Mouse (Mus musculus) neural tube, embryonic 14.5 days (tissue): ENCODE measurements around the gene Foxc1. TPM values are rescaled to one million over a fixed set of nuclear protein-coding genes. Genes with fewer than 3 reads are reported as not detected.

ENCODE experiments used
- ATAC-seq: fragments of 200-750 bp; cut with Nextera tagmentation; 2 replicates; pipeline ENCODE4 v1.8.0; 2017; ENCODE audit warnings: low read depth, mild to moderate bottlenecking, moderate TSS enrichment, moderate library complexity
- H3K27ac ChIP-seq: fragments of 300-500 bp; sonication (generic); 2 replicates; pipeline ENCODE4 v1.5.1; 2014; ENCODE audit warnings: low read depth, mild to moderate bottlenecking, control low read depth, low read length, moderate library complexity, mixed read lengths
- H3K27me3 ChIP-seq: fragments of 300-500 bp; sonication (generic); 2 replicates; pipeline ENCODE4 v1.6.1; 2014; ENCODE audit warnings: low read length; ENCODE audit not compliant: control insufficient read depth, insufficient read depth
- H3K36me3 ChIP-seq: fragments of 300-500 bp; sonication (generic); 2 replicates; pipeline ENCODE4 v1.6.1; 2014; ENCODE audit warnings: low read length, mixed read lengths; ENCODE audit not compliant: control insufficient read depth, insufficient read depth
- H3K4me1 ChIP-seq: fragments of 300-500 bp; sonication (generic); 2 replicates; pipeline ENCODE4 v1.6.1; 2014; ENCODE audit warnings: low read length; ENCODE audit not compliant: control insufficient read depth, insufficient read depth
- H3K4me2 ChIP-seq: fragments of 300-500 bp; sonication (generic); 2 replicates; pipeline ENCODE4 v1.6.1; 2014; ENCODE audit warnings: mild to moderate bottlenecking, low read depth, low read length, control low read depth
- H3K4me3 ChIP-seq: fragments of 300-500 bp; sonication (generic); 2 replicates; pipeline ENCODE4 v1.5.1; 2014; ENCODE audit warnings: low read depth, low read length, control low read depth, mixed read lengths
- H3K9ac ChIP-seq: fragments of 300-500 bp; sonication (generic); replicated peaks from 2 replicates; pipeline ENCODE4 v1.6.1; 2014; ENCODE audit warnings: low read depth, mild to moderate bottlenecking, control low read depth, low read length, mixed read lengths
- H3K9me3 ChIP-seq: fragments of 300-500 bp; sonication (generic); 2 replicates; pipeline ENCODE4 v1.6.1; 2016; ENCODE audit warnings: low read length; ENCODE audit not compliant: control insufficient read depth
- WGBS: fragments of 180-500 bp; shearing (Covaris S2); extraction: QIAGEN DNeasy Blood & Tissue Kit; methylation state at CpG from one replicate; pipeline ENCODE4 v1.1.7; 2014; 5-methylcytosine and 5-hydroxymethylcytosine counted together
- polyA plus RNA-seq: library from polyadenylated mRNA; unstranded; fragments of >200 nt; fragmentation: Nextera tagmentation; extraction: Ambion mirVana; gene quantifications from 2 replicates; pipeline ENCODE4 v1.2.1, GENCODE M21; 2014

Foxc1 gene
- polyA plus RNA-seq, 1 experiment from 2014 or later, result 0.50 TPM

DNA sequence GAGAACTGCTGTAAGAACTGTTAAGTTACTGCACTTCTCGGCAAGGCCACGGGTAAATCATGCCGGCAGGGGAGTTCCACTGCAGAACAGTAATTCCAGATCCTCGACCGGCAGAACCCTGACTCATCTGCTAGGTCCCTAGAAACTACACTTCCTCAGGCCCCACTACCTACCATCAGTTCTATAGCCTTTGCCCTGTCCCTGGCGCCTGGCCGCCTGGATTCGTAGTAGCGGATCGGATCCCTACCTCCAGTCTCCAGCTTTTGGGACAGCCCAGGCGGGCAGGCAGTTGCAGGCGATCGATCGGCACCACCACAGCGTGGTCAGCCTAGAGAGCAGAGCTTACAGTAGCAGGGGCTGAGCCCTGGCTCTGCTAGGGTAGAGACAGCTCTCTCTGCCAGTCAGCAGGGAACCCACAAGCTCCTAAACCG, 14.2 kb downstream of the Foxc1 start:
- WGBS, result 5% methylated on average over 16 of the region's 16 CpGs
- Histone ChIP-seq H3K4me1 (peaks cover 6% of the 10 kb centered on the region; the same call in 1 of the 2 replicates), H3K27ac (no peak overlapping the region), H3K4me3 (no peak overlapping the region), H3K27me3 (peaks cover 29% of the 10 kb centered on the region), H3K36me3 (no peaks in the 10 kb centered on the region), H3K9ac (peak overlapping the region; percentile 25; the same call in 1 of the 2 replicates), H3K4me2 (peak overlapping the region; percentile 34; the same call in 1 of the 2 replicates), H3K9me3 (no peaks in the 10 kb centered on the region)
- peak; percentile 80 for ATAC-seq

DNA sequence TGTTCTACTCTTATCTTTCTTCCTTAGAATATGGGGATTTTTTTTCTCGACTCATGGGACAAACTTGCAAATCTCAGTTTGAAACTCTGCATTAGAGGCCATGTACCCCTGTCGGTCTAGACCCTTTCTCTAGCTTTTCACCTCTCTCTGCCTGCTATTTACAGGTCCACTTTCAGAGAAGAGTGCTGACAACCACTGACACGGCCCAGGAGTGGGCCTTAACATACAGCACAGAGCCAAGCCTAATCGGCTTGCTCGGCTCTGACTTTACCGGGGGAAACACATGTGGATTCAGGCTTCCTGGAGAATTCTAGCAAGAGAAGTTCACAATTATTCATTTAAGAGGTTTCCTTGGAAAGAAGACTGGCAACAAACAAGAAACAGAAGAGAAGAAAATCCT, 14.6 kb downstream of the Foxc1 start:
- H3K9ac ChIP-seq, result peak overlapping the region; percentile 25; the same call in 1 of the 2 replicates
- H3K36me3 ChIP-seq, result no peaks in the 10 kb centered on the region
- ATAC-seq, result no peak
- H3K27ac ChIP-seq, result no peak overlapping the region
- H3K9me3 ChIP-seq, result no peaks in the 10 kb centered on the region
- H3K4me1 ChIP-seq, result peaks cover 6% of the 10 kb centered on the region; the same call in 1 of the 2 replicates
- H3K4me2 ChIP-seq, result peak overlapping the region; percentile 34; the same call in 1 of the 2 replicates
- no peak overlapping the region for H3K4me3 ChIP-seq
- H3K27me3 ChIP-seq, result peaks cover 26% of the 10 kb centered on the region
- 27% methylated on average over 6 of the region's 6 CpGs for WGBS

DNA sequence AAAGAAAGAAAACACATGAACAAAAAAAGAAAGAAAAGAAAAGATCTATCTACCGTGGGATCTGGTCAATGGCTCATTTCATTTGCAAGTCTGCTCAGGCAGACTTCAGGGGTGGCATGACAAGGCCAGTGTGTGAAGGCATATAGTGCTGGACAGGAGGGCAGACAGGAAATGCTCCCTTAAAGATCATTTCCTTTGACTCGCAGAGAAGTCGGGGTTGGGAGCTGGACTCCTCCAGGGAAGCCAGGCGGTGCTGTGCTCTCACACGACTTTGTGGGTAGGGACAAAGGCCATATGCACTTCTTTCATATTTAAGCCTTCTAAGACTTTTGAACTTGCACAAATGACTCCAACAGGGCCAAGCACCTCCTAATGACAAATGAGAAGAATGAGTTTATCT, 16.9 kb downstream of the Foxc1 start:
- no peak for ATAC-seq
- Histone ChIP-seq H3K27ac (no peak overlapping the region), H3K4me2 (no peak overlapping the region), H3K4me1 (peaks cover 6% of the 10 kb centered on the region; the same call in 1 of the 2 replicates), H3K9ac (no peak overlapping the region), H3K27me3 (peaks cover 23% of the 10 kb centered on the region), H3K9me3 (no peaks in the 10 kb centered on the region), H3K4me3 (no peak overlapping the region), H3K36me3 (no peaks in the 10 kb centered on the region)
- WGBS, result 11% methylated on average over 5 of the region's 5 CpGs

DNA sequence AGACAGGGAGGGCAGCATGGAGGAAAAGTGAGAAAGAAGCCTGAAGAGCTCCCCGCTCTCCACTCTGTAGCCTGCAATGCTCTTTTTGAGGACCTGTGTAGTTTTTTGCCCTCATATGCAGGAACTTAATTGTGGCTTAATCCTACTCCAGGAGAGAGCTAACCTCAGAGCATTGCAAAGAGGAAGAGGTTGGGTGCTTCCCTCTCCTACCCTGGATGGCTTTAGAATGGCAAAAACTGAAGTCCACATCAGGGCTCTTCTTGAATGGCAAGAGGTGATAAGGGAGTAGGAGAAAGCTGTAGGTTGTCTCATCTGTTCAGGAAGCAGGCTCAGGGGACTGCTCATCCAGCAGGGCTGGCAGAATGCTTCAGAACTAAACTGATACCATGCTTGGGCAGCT, 18.7 kb downstream of the Foxc1 start:
- H3K9me3 ChIP-seq, result no peaks in the 10 kb centered on the region

DNA sequence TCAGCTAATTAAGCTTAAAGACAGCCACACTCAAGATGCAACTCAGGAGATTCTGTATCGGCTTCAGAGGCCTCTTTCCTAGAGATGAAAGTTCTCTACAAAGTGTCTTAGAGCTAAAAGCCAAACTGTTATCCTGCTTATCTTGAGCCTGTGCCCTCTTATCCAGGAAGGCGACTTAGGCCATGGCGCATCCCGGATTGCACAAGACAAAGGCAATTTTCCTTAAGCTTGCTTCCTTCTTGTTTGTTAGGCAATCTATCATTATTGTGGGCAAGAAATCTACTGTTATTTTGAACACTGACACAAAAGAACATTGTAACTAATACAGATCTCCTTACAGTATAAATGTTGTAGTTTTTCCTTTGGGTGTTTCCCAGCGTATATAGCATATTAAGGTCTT, 20.7 kb downstream of the Foxc1 start:
- Histone ChIP-seq H3K9ac (no peak overlapping the region), H3K9me3 (no peaks in the 10 kb centered on the region), H3K4me2 (no peak overlapping the region), H3K27ac (no peak overlapping the region), H3K4me1 (no peaks in the 10 kb centered on the region), H3K36me3 (no peaks in the 10 kb centered on the region), H3K27me3 (0 out of 2 replicates have a peak, but pooled peaks cover 3% of the 10 kb centered on the region), H3K4me3 (no peak overlapping the region)
- WGBS, result 91% methylated on average over 5 of the region's 5 CpGs
- no peak for ATAC-seq

More for the DNA sequence above, 18.7 kb downstream of the Foxc1 start:
- H3K36me3 ChIP-seq, result no peaks in the 10 kb centered on the region
- H3K9ac ChIP-seq, result no peak overlapping the region
- no peak overlapping the region for H3K27ac ChIP-seq
- no peak overlapping the region for H3K4me3 ChIP-seq
- peaks cover 6% of the 10 kb centered on the region; the same call in 1 of the 2 replicates for H3K4me1 ChIP-seq
- no peak overlapping the region for H3K4me2 ChIP-seq
- ATAC-seq, result no peak
- peaks cover 11% of the 10 kb centered on the region for H3K27me3 ChIP-seq
- WGBS, result 87% methylated on average over 1 of the region's 1 CpGs

DNA sequence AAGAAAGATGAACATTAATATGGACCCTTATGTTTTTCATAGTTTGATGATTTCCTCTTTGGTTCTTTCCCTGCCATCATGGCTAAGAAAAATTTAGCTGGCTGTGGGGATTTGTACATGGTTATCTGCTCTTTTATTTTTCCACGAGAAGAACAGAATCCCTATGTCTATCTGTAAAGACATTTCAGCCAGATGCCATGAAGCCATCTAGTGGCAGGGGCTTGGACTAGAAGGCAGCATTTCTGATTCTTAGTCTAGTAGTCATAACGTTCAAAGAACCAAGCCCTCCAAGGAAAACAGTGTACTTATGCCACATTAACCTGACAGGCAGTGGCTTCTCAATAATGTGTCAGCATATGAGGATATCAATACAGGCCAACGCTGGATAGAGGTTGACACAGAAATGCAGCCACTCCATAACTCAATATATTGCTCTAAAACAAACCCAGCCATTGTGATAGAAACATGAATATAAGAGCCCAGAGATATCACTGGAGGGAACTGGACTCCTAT, 21.4 kb downstream of the Foxc1 start:
- Histone ChIP-seq H3K4me2 (no peak overlapping the region), H3K4me3 (no peak overlapping the region), H3K27me3 (no peaks in the 10 kb centered on the region), H3K4me1 (no peaks in the 10 kb centered on the region), H3K9me3 (no peaks in the 10 kb centered on the region), H3K27ac (no peak overlapping the region), H3K9ac (no peak overlapping the region), H3K36me3 (no peaks in the 10 kb centered on the region)
- ATAC-seq, result no peak
- 69% methylated on average over 3 of the region's 3 CpGs for WGBS

DNA sequence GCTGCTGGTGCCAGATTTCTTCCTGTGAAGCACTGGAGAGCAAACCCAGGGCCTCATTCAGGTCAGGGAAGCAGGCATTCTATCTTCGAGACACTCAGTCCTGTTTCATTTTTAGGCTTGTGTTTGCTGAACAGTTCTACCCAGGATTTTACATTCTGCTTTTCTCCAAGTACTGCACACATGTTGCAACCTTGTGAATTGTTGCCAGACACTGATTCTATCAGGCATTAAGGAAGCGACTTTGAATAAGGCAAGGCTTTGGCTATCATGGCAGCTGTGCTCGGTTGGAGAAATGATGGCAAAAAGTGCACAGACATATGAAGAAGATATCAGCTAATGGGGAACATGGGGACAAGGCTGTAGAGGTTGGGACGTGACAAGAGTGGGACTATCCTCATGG, 22.0 kb downstream of the Foxc1 start:
- 92% methylated on average over 4 of the region's 4 CpGs for WGBS
- no peaks in the 10 kb centered on the region for H3K4me1 ChIP-seq
- no peak overlapping the region for H3K27ac ChIP-seq
- H3K27me3 ChIP-seq, result no peaks in the 10 kb centered on the region
- H3K9ac ChIP-seq, result no peak overlapping the region
- H3K4me2 ChIP-seq, result no peak overlapping the region
- H3K4me3 ChIP-seq, result no peak overlapping the region
- H3K36me3 ChIP-seq, result no peaks in the 10 kb centered on the region
- H3K9me3 ChIP-seq, result no peaks in the 10 kb centered on the region
- ATAC-seq, result no peak

DNA sequence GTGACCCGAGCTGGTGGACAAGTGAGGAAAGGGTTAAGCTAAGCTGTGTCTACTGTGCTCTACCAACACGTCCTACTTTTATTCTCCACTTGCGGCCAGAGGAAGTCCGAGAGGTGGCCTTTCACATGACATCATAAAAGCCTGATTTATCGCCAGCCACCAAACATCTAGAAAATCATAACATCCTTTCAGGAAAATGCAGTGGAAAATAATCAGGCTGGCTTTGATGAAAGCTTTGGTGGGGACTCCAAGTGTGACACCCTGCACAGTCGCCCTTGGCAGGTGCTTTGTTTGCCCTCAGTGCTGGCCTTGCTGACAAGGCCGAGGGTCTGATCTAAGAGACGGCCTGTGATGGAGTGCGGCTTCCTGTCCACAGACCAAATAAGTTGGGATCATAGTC, 23.9 kb downstream of the Foxc1 start:
- Histone ChIP-seq H3K4me3 (no peak overlapping the region), H3K27ac (no peak overlapping the region), H3K4me2 (no peak overlapping the region), H3K4me1 (no peaks in the 10 kb centered on the region), H3K36me3 (no peaks in the 10 kb centered on the region), H3K27me3 (no peaks in the 10 kb centered on the region), H3K9me3 (no peaks in the 10 kb centered on the region), H3K9ac (no peak overlapping the region)
- ATAC-seq, result no peak
- 63% methylated on average over 9 of the region's 9 CpGs for WGBS

DNA sequence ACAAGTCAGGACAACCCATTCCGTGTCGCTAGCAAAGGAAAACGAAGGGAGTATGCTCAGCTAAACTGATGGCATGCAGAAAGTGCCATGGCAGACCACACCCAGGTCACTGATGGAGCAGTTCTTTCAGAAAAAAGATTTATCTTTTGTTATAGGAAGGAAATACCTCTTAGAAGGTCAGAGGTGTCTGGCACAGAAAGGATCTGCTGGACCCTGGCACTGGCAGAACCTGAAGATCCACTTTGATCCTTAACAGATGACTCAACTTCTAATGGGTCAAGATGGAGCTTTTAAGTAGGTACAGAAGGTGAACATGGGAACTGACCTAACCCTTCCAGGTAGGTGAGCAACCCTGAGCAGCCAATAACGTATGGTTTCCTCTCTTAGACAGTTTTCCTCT, 29.4 kb downstream of the Foxc1 start:
- Histone ChIP-seq H3K4me1 (no peaks in the 10 kb centered on the region), H3K27me3 (no peaks in the 10 kb centered on the region), H3K4me3 (no peak overlapping the region), H3K9me3 (no peaks in the 10 kb centered on the region), H3K4me2 (no peak overlapping the region), H3K27ac (no peak overlapping the region), H3K36me3 (no peaks in the 10 kb centered on the region), H3K9ac (no peak overlapping the region)
- 92% methylated on average over 4 of the region's 4 CpGs for WGBS
- no peak for ATAC-seq
